Mouse (Mus musculus) liver, embryonic 15.5 days (tissue): ENCODE results near the gene Tstd1. TPM values are rescaled to one million over a fixed set of nuclear protein-coding genes. Genes with fewer than 3 reads are reported as not detected.
A peak's percentile ranks its signal among the peaks of the same experiment; 100 is the strongest.

Experiments
- ATAC-seq: fragments of 200-750 bp; cut with Nextera tagmentation; 2 replicates; pipeline ENCODE4 v1.8.0; 2017; ENCODE audit warnings: moderate number of reproducible peaks, mild to moderate bottlenecking, moderate library complexity; ENCODE audit not compliant: insufficient read depth
- H3K27ac ChIP-seq: fragments of 300-500 bp; sonication (generic); replicated peaks from 2 replicates; pipeline ENCODE4 v1.5.1; 2015; ENCODE audit warnings: mild to moderate bottlenecking, inconsistent platforms
- H3K27me3 ChIP-seq: fragments of 300-500 bp; sonication (generic); 2 replicates; pipeline ENCODE4 v1.6.1; 2015; ENCODE audit warnings: mild to moderate bottlenecking, inconsistent platforms
- H3K36me3 ChIP-seq: fragments of 300-500 bp; sonication (generic); replicated peaks from 2 replicates; pipeline ENCODE4 v1.6.1; 2015; ENCODE audit warnings: moderate library complexity, mild to moderate bottlenecking, inconsistent platforms
- H3K4me1 ChIP-seq: fragments of 300-500 bp; sonication (generic); replicated peaks from 2 replicates; pipeline ENCODE4 v1.6.1; 2015; ENCODE audit warnings: inconsistent platforms
- H3K4me2 ChIP-seq: fragments of 300-500 bp; sonication (generic); 2 replicates; pipeline ENCODE4 v1.6.1; 2015; ENCODE audit warnings: moderate library complexity, mild to moderate bottlenecking, inconsistent platforms
- H3K4me3 ChIP-seq: fragments of 300-500 bp; sonication (generic); replicated peaks from 2 replicates; pipeline ENCODE4 v1.5.1; 2015; ENCODE audit warnings: mild to moderate bottlenecking, inconsistent platforms
- H3K9ac ChIP-seq: fragments of 300-500 bp; sonication (generic); 2 replicates; pipeline ENCODE4 v1.6.1; 2015; ENCODE audit warnings: moderate library complexity, mild to moderate bottlenecking, inconsistent platforms
- H3K9me3 ChIP-seq: fragments of 300-500 bp; sonication (generic); replicated peaks from 2 replicates; pipeline ENCODE4 v1.6.1; 2016; ENCODE audit warnings: inconsistent platforms
- WGBS: fragments of 180-500 bp; shearing (Covaris S2); methylation state at CpG from one replicate; pipeline ENCODE4 v1.1.7; 2015; ENCODE audit warnings: mixed read lengths; ENCODE audit not compliant: insufficient replicate concordance; 5-methylcytosine and 5-hydroxymethylcytosine counted together
- polyA plus RNA-seq: library from polyadenylated mRNA; unstranded; fragments of >200 nt; fragmentation: Nextera tagmentation; extraction: Ambion mirVana; gene quantifications from 2 replicates; pipeline ENCODE4 v1.2.1, GENCODE M21; 2015

Tstd1 gene
- polyA plus RNA-seq, 1 experiment from 2014 or later: 2.1 TPM

GRCm38 (mm10) chr1:171388376-171389102, 30.1 kb upstream of the Tstd1 start, which contains the start of gene Arhgap30:
Gene Arhgap30 (plus strand): TSS chr1:171388954.
- H3K36me3 ChIP-seq: no peaks in the 10 kb centered on the region
- ATAC-seq: peak; percentile 62
- H3K9me3 ChIP-seq: no peaks in the 10 kb centered on the region
- H3K27me3 ChIP-seq: peaks cover 2% of the 10 kb centered on the region; the same call in 1 of the 2 replicates
- H3K27ac ChIP-seq: peak within 1 kb of the TSS; percentile 72
- H3K4me3 ChIP-seq: peak within 1 kb of the TSS; percentile 47
- H3K4me2 ChIP-seq: peak within 1 kb of the TSS; percentile 58
- WGBS: 20% methylated on average over 15 of the region's 15 CpGs
- H3K4me1 ChIP-seq: peaks cover 16% of the 10 kb centered on the region
- no peak within 1 kb of the TSS for H3K9ac ChIP-seq

- 0 out of 2 replicates have a peak overlapping the region, but pooled peaks have one; percentile 72 for H3K27ac ChIP-seq
- H3K36me3 ChIP-seq: no peaks in the 10 kb centered on the region
- H3K27me3 ChIP-seq: no peaks in the 10 kb centered on the region
- H3K4me1 ChIP-seq: peaks cover 16% of the 10 kb centered on the region
- 9% methylated on average over 4 of the region's 4 CpGs for WGBS
- no peaks in the 10 kb centered on the region for H3K9me3 ChIP-seq
- ATAC-seq: peak; percentile 37
- H3K9ac ChIP-seq: no peak overlapping the region
- H3K4me3 ChIP-seq: peak overlapping the region; percentile 47
- peak overlapping the region; percentile 58 for H3K4me2 ChIP-seq
These were observed 28.6 kb upstream of the Tstd1 start for GRCm38 (mm10) chr1:171390101-171390500.

DNA sequence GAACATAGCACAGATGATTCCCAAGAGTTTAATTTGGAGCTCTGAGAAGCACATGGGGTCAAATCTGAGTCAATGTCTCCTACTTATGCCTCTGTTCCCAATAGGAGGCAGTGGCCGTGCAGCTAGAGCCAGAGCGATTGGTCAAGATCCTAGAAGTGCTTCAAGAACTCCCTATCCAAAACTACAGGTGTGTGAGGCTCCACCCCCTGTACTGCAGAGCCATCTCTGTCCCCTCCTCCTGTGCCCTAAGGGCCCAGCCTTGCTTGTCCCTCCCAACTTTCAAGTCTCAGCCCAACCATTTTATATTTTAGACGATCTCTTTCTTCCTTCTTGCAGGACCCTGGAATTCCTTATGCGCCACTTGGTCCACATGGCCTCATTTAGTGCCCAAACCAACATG, 16.9 kb upstream of the Tstd1 start:
- Histone ChIP-seq H3K9ac (no peak overlapping the region), H3K4me3 (no peak overlapping the region), H3K27me3 (no peaks in the 10 kb centered on the region), H3K4me1 (no peaks in the 10 kb centered on the region), H3K27ac (no peak overlapping the region), H3K36me3 (no peaks in the 10 kb centered on the region), H3K4me2 (no peak overlapping the region), H3K9me3 (no peaks in the 10 kb centered on the region)
- WGBS: 76% methylated on average over 4 of the region's 4 CpGs
- no peak for ATAC-seq

GRCm38 (mm10) chr1:171402991-171403390, 15.7 kb upstream of the Tstd1 start:
- 73% methylated on average over 9 of the region's 9 CpGs for WGBS
- no peak for ATAC-seq
- Histone ChIP-seq H3K4me3 (no peak overlapping the region), H3K9me3 (no peaks in the 10 kb centered on the region), H3K4me2 (no peak overlapping the region), H3K9ac (no peak overlapping the region), H3K27ac (no peak overlapping the region), H3K36me3 (0 out of 2 replicates have a peak, but pooled peaks cover 7% of the 10 kb centered on the region), H3K27me3 (no peaks in the 10 kb centered on the region), H3K4me1 (no peaks in the 10 kb centered on the region)

DNA sequence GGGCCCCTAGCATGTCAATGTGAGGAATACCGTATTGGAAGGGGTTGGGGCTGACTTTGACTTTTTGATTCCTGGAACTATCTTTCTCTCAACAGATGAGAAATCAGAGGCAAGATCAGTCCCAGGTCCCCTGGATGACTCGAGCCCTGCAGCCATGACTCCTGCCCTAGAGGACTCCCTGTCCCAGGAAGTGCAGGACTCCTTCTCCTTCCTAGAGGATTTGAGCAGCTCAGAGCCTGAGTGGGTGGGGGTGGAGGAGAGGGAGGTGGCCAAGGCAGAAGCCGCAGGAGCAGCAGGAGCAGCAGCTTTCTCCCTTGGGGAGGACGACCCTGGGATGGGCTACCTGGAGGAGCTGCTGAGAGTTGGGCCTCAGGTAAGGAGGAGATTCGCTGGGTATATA, 11.4 kb upstream of the Tstd1 start:
- no peak overlapping the region for H3K9ac ChIP-seq
- ATAC-seq: no peak
- no peak overlapping the region for H3K4me3 ChIP-seq
- no peaks in the 10 kb centered on the region for H3K9me3 ChIP-seq
- no peaks in the 10 kb centered on the region for H3K4me1 ChIP-seq
- H3K27ac ChIP-seq: no peak overlapping the region
- no peak overlapping the region for H3K4me2 ChIP-seq
- H3K27me3 ChIP-seq: peaks cover 11% of the 10 kb centered on the region; the same call in 1 of the 2 replicates
- H3K36me3 ChIP-seq: 0 out of 2 replicates have a peak, but pooled peaks cover 7% of the 10 kb centered on the region
- WGBS: 57% methylated on average over 5 of the region's 5 CpGs

DNA sequence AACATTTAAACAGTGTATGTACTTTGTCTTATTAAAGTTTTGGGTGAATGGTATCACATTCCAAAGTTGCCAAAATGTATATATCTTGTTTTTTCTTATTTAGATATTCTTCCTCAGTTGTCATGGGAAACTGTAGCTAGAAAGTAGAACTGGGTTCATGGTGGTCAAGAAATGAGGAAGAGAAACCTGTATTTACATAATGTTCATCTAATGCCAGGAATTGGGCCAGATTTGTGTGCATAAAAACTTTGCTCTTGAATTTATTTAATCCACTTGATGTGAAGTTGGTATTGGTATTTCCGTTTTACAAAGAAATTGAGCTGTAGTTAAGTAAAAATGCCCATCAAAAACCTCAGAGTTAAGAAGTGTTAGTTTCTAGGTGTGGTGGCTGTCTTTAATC, 8.4 kb upstream of the Tstd1 start:
- H3K4me1 ChIP-seq: peaks cover 24% of the 10 kb centered on the region
- H3K4me3 ChIP-seq: no peak overlapping the region
- 0 out of 2 replicates have a peak, but pooled peaks cover 9% of the 10 kb centered on the region for H3K36me3 ChIP-seq
- no peaks in the 10 kb centered on the region for H3K9me3 ChIP-seq
- WGBS: 76% methylated on average over 1 of the region's 1 CpGs
- ATAC-seq: no peak
- no peak overlapping the region for H3K27ac ChIP-seq
- no peak overlapping the region for H3K9ac ChIP-seq
- peaks cover 11% of the 10 kb centered on the region; the same call in 1 of the 2 replicates for H3K27me3 ChIP-seq
- no peak overlapping the region for H3K4me2 ChIP-seq

DNA sequence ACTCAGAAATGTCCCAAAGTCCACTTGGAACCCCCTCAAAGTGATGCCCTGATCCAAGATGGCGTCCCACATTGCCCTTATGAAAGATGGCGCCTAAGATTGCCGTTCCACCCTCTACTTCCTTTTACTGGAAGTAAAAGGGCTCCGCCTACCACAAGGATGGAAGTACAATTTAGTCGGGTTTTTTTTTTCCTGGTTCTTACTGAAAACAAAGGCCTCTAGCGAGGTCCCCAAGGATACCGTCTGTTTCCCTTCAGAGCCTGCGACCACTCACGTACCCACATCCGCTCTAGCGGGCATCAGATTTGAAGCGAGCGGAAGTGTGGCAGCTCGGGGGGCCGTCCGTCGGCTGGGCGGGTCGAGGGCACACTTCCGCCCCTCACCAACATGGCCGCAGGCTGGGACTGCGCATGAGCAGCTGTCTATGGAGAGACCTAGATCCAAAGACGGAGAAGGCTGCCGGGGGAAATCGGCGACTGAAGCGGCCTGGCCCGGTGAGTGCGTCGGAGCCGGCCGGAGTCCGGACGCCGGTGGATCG, 7.7 kb upstream of the Tstd1 start, which contains the start of gene Usf1:
Usf1 (plus strand) TSS at position 367 of the 538 bp plus-strand sequence.
- peaks cover 17% of the 10 kb centered on the region for H3K36me3 ChIP-seq
- peak; percentile 94 for ATAC-seq
- under 1% methylated on average over 36 of the region's 36 CpGs for WGBS

DNA sequence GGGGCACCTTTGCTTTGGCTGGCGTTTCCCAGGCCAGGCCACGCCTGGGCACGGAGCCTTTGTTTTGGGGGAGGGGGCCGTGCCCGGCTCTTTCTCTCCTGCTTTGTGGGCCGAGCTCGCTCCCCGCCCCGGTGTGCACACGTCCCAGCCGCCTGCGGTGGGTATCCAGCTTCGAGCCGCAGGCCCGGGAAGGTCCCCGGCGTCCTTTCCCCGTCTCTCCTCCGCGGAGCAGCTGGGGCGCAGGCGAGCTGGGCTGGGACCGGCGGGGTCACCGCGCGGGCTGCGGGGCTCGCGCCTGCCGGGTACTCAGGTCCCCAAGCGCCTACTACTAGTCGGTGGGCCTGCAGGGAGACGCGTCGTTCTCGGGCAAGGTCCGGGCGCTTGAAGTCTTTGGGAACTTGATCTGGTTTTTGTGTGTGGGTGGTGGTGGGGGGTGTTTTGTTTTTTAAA, 7.2 kb upstream of the Tstd1 start:
- Histone ChIP-seq H3K27me3 (peaks cover 11% of the 10 kb centered on the region; the same call in 1 of the 2 replicates), H3K4me3 (peak overlapping the region; percentile 86), H3K4me2 (peak overlapping the region; percentile 75), H3K9me3 (no peaks in the 10 kb centered on the region), H3K27ac (peak overlapping the region; percentile 80), H3K4me1 (peaks cover 24% of the 10 kb centered on the region), H3K9ac (peak overlapping the region; percentile 90), H3K36me3 (peaks cover 21% of the 10 kb centered on the region)
- under 1% methylated on average over 39 of the region's 39 CpGs for WGBS
- peak; percentile 62 for ATAC-seq

More for the DNA sequence above, 7.7 kb upstream of the Tstd1 start, which contains the start of gene Usf1:
- Histone ChIP-seq H3K9ac (peak within 1 kb of the TSS; percentile 90), H3K27ac (peak within 1 kb of the TSS; percentile 80), H3K27me3 (peaks cover 11% of the 10 kb centered on the region; the same call in 1 of the 2 replicates), H3K4me2 (peak within 1 kb of the TSS; percentile 75), H3K4me1 (peaks cover 24% of the 10 kb centered on the region), H3K4me3 (peak within 1 kb of the TSS; percentile 86), H3K9me3 (no peaks in the 10 kb centered on the region)

GRCm38 (mm10) chr1:171412001-171412441, 6.7 kb upstream of the Tstd1 start:
- peaks cover 24% of the 10 kb centered on the region for H3K4me1 ChIP-seq
- 1% methylated on average over 20 of the region's 20 CpGs for WGBS

GRCm38 (mm10) chr1:171412446-171412845, 6.2 kb upstream of the Tstd1 start:
- no peak for ATAC-seq
- peak overlapping the region; percentile 75 for H3K4me2 ChIP-seq
- peak overlapping the region; percentile 86 for H3K4me3 ChIP-seq
- WGBS: 60% methylated on average over 3 of the region's 3 CpGs
- H3K4me1 ChIP-seq: peaks cover 24% of the 10 kb centered on the region
- H3K9ac ChIP-seq: 0 out of 2 replicates have a peak overlapping the region, but pooled peaks have one; percentile 90
- peaks cover 11% of the 10 kb centered on the region; the same call in 1 of the 2 replicates for H3K27me3 ChIP-seq
- no peak overlapping the region for H3K27ac ChIP-seq
- H3K36me3 ChIP-seq: peaks cover 24% of the 10 kb centered on the region
- no peaks in the 10 kb centered on the region for H3K9me3 ChIP-seq

More at GRCm38 (mm10) chr1:171412001-171412441, 6.7 kb upstream of the Tstd1 start:
- Histone ChIP-seq H3K4me3 (peak overlapping the region; percentile 86), H3K27ac (peak overlapping the region; percentile 80), H3K9me3 (no peaks in the 10 kb centered on the region), H3K4me2 (peak overlapping the region; percentile 75), H3K9ac (peak overlapping the region; percentile 90), H3K27me3 (peaks cover 11% of the 10 kb centered on the region; the same call in 1 of the 2 replicates), H3K36me3 (peaks cover 24% of the 10 kb centered on the region)
- ATAC-seq: no peak

DNA sequence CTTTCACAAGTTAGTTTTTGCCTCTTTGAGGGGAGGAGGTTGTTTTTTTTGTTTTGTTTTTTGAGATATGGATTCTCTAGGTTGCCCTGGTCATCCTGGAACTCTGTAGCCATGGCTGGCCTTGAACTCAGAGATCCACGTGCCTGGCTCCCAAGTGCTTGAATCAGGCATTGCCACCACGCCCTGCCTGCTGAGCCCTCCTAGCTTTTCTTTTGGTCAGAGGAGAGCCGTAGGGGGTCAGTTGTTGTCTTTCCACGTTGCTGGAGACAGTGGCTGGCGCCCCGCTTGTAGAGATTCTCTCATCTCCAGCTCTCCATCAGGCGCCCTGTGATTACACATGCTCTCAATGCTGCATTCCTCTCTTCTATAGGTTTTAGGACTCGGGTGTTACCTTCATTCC, 5.1 kb upstream of the Tstd1 start:
- Histone ChIP-seq H3K27me3 (peaks cover 10% of the 10 kb centered on the region; the same call in 1 of the 2 replicates), H3K4me2 (no peak overlapping the region), H3K9ac (no peak overlapping the region), H3K27ac (no peak overlapping the region), H3K9me3 (no peaks in the 10 kb centered on the region), H3K4me1 (peaks cover 24% of the 10 kb centered on the region), H3K4me3 (no peak overlapping the region), H3K36me3 (peaks cover 32% of the 10 kb centered on the region)
- WGBS: 74% methylated on average over 8 of the region's 8 CpGs
- ATAC-seq: no peak
